ENCODE assay signal across 13 mouse cellular contexts in the genomic region with DNA sequence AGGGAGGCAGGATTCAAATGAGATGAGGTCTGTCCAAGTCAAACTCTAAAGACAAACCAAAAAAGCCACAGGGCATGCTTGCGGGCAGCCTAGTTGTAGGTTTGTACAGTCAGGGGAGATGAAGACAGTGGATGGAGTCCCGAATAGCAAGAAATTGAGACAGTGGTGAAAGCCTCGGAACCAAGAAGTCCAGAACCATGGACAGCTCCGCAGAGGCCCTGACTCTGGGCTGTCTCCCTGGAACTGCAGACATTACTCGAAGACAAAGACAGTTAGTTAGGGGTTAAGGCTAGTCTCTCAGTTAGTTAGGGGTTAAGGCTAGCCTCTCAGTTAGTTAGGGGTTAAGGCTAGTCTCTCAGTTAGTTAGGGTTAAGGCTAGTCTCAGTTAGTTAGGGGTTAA. TPM values are rescaled to one million over a fixed set of nuclear protein-coding genes. Genes with fewer than 3 reads are reported as not detected.
A peak's percentile ranks its signal among the peaks of the same experiment; 100 is the strongest.
DNase-seq lines count a peak whose midpoint lies in the region; ATAC-seq and TF ChIP-seq lines count a peak whose summit lies in the region.
"Had no signal": no experiment of that assay in that cellular context is flagged by ENCODE, and none has a peak within 500 bp of the region (broad histone marks: within the 10 kb centered on the region; RNA-seq: fewer than 3 reads in every experiment).

No protein-coding gene starts in this region.

- no peaks in the 10 kb centered on the region for H3K9me3 ChIP-seq in liver, embryonic 12.5 days (replicated peaks)
- H3K9me3 ChIP-seq in MEL (replicated peaks; ENCODE audit: insufficient read depth, low read length) = no peaks in the 10 kb centered on the region
- no peaks in the 10 kb centered on the region for H3K9me3 ChIP-seq in limb, embryonic 14.5 days (ENCODE audit: control insufficient read depth, low read length)
- no peaks in the 10 kb centered on the region for H3K9me3 ChIP-seq in forebrain, embryonic 13.5 days (replicated peaks)
- H3K9me3 ChIP-seq: embryonic facial prominence, embryonic 13.5 days had no signal

- ATAC-seq in liver, embryonic 12.5 days = no peak
- ATAC-seq in limb, embryonic 14.5 days (ENCODE audit: low FRiP score, low read depth) = no peak
- no peak for ATAC-seq in forebrain, embryonic 13.5 days
- ATAC-seq: intestine, postnatal 0 days had no signal

- no peak for TF ChIP-seq EP300 in MEL (IDR thresholded peaks at IDR 0.05; ENCODE audit: low read depth in 1 of 2, low read length in 2 of 2)

- H3K79me2 ChIP-seq in MEL (ENCODE audit: control insufficient read depth, insufficient read depth, low read length, poor library complexity) = no peaks in the 10 kb centered on the region

- no peak overlapping the region for H3K27ac ChIP-seq in liver, embryonic 12.5 days
- no peak overlapping the region for H3K27ac ChIP-seq in MEL (ENCODE audit: control insufficient read depth, low read depth, low read length)
- no peak overlapping the region for H3K27ac ChIP-seq in limb, embryonic 14.5 days (replicated peaks; ENCODE audit: low read depth, low read length)
- H3K27ac ChIP-seq in forebrain, embryonic 13.5 days = no peak overlapping the region
- no peak overlapping the region for H3K27ac ChIP-seq in left cerebral cortex, adult 2 months
- H3K27ac ChIP-seq: embryonic facial prominence, embryonic 13.5 days had no signal

- H3K36me3 ChIP-seq in liver, embryonic 12.5 days = peaks cover 9% of the 10 kb centered on the region
- no peaks in the 10 kb centered on the region for H3K36me3 ChIP-seq in MEL (ENCODE audit: control insufficient read depth in 1 of 2, insufficient read depth in 2 of 2, low read length in 2 of 2)
- H3K36me3 ChIP-seq in limb, embryonic 14.5 days (ENCODE audit: control insufficient read depth, insufficient read depth, low read length) = 0 out of 2 replicates have a peak, but pooled peaks cover 5% of the 10 kb centered on the region
- peaks cover 23% of the 10 kb centered on the region; the same call in 1 of the 2 replicates for H3K36me3 ChIP-seq in forebrain, embryonic 13.5 days (ENCODE audit: poor library complexity, severe bottlenecking)

- no peaks in the 10 kb centered on the region for H3K27me3 ChIP-seq in liver, embryonic 12.5 days (replicated peaks)
- H3K27me3 ChIP-seq in MEL (ENCODE audit: control insufficient read depth in 1 of 2, insufficient read depth in 2 of 2, low read length in 2 of 2) = no peaks in the 10 kb centered on the region
- no peaks in the 10 kb centered on the region for H3K27me3 ChIP-seq in limb, embryonic 14.5 days (ENCODE audit: control insufficient read depth, insufficient read depth, low read length)
- H3K27me3 ChIP-seq in forebrain, embryonic 13.5 days = no peaks in the 10 kb centered on the region
- H3K27me3 ChIP-seq: embryonic facial prominence, embryonic 13.5 days had no signal

- peak; percentile 62 for DNase-seq in adrenal gland, postnatal 10 days
- no peak for DNase-seq in adrenal gland, adult 8-10 months
- DNase-seq in liver = peak; percentile 23
- peak; percentile 46 for DNase-seq in MEL (ENCODE audit: low read depth, low spot score)
- DNase-seq in limb, embryonic 14.5 days (ENCODE audit: low spot score) = peak; percentile 63
- DNase-seq in left cerebral cortex, adult 2 months (ENCODE audit: extremely low spot score in 1 of 2, low spot score in 2 of 2) = no peak
- DNase-seq: gastrocnemius, postnatal 25 days had no signal

- TF ChIP-seq RAD21 in MEL (IDR thresholded peaks at IDR 0.05; ENCODE audit: low read depth, low read length) = no peak

- no peaks in the 10 kb centered on the region for H3K4me1 ChIP-seq in liver, embryonic 12.5 days
- no peaks in the 10 kb centered on the region for H3K4me1 ChIP-seq in MEL (ENCODE audit: control insufficient read depth in 1 of 2, insufficient read depth in 2 of 2, low read length in 2 of 2)
- H3K4me1 ChIP-seq in limb, embryonic 14.5 days (ENCODE audit: control insufficient read depth, insufficient read depth, low read length) = no peaks in the 10 kb centered on the region
- H3K4me1 ChIP-seq in forebrain, embryonic 13.5 days = no peaks in the 10 kb centered on the region
- H3K4me1 ChIP-seq: embryonic facial prominence, embryonic 13.5 days had no signal

- no peak for TF ChIP-seq POLR2A in MEL (IDR thresholded peaks at IDR 0.05; ENCODE audit: control insufficient read depth in 1 of 2, insufficient read depth in 1 of 2, low read depth in 1 of 2, low read length in 2 of 2, poor library complexity in 1 of 2)
- TF ChIP-seq POLR2A in limb, embryonic 14.5 days (IDR thresholded peaks at IDR 0.05; ENCODE audit: borderline replicate concordance, extremely low read depth, insufficient read depth, insufficient read length) = no peak

- no peak overlapping the region for H3K4me2 ChIP-seq in liver, embryonic 12.5 days
- no peak overlapping the region for H3K4me2 ChIP-seq in limb, embryonic 14.5 days (replicated peaks; ENCODE audit: low read depth, low read length, severe bottlenecking)
- no peak overlapping the region for H3K4me2 ChIP-seq in forebrain, embryonic 13.5 days
- H3K4me2 ChIP-seq: embryonic facial prominence, embryonic 13.5 days; midbrain, embryonic 11.5 days had no signal

- no peak overlapping the region for H3K9ac ChIP-seq in liver, embryonic 12.5 days
- H3K9ac ChIP-seq in MEL (ENCODE audit: control insufficient read depth, low read depth, low read length, poor library complexity, severe bottlenecking) = no peak overlapping the region
- no peak overlapping the region for H3K9ac ChIP-seq in limb, embryonic 14.5 days (ENCODE audit: low read depth, low read length, severe bottlenecking)
- H3K9ac ChIP-seq in forebrain, embryonic 13.5 days = no peak overlapping the region
- H3K9ac ChIP-seq: embryonic facial prominence, embryonic 13.5 days had no signal

- no peak for TF ChIP-seq CTCF in MEL (IDR thresholded peaks at IDR 0.05 in 2 of 3, conservative IDR thresholded peaks at IDR 0.05 in 1 of 3; ENCODE audit: control insufficient read depth in 1 of 3, insufficient read depth in 1 of 3, low read depth in 2 of 3, low read length in 3 of 3, poor library complexity in 1 of 3, severe bottlenecking in 1 of 3)
- no peak for TF ChIP-seq CTCF in left cerebral cortex, adult 2 months (IDR thresholded peaks at IDR 0.05)

- intact Hi-C loops in left cerebral cortex, adult 2 months (cut with DNase I) = no loop called here

- no peak overlapping the region for H3K4me3 ChIP-seq in liver, embryonic 12.5 days
- H3K4me3 ChIP-seq in MEL (ENCODE audit: control insufficient read depth in 1 of 2, insufficient read depth in 1 of 2, low read depth in 2 of 2, low read length in 2 of 2) = no peak overlapping the region
- H3K4me3 ChIP-seq in limb, embryonic 14.5 days (replicated peaks; ENCODE audit: low read length) = no peak overlapping the region
- no peak overlapping the region for H3K4me3 ChIP-seq in forebrain, embryonic 13.5 days
- H3K4me3 ChIP-seq in left cerebral cortex, adult 2 months = no peak overlapping the region
- H3K4me3 ChIP-seq: embryonic facial prominence, embryonic 13.5 days had no signal

- 45% methylated on average over 5 of the region's 5 CpGs for WGBS in liver, embryonic 12.5 days (ENCODE audit: insufficient replicate concordance)
- 45% methylated on average over 5 of the region's 5 CpGs for WGBS in limb, embryonic 14.5 days
- 57% methylated on average over 5 of the region's 5 CpGs for WGBS in forebrain, embryonic 13.5 days

RNA-seq across cellular contexts. Expression of a gene that starts 13.0 kb away (rescaled TPM):
- total RNA-seq in adrenal gland, postnatal 10 days (2021) = 10 to 100 TPM in 1 of 2 experiments, 1 to 10 TPM in 1; 5.7 to 10.6 TPM
- 10 to 100 TPM in 2 of 4 experiments, 1 to 10 TPM in 2; 5.7 to 12.7 (median 10.7) TPM for total RNA-seq in adrenal gland, adult 8-10 months (2022)
- polyA plus RNA-seq in liver, embryonic 12.5 days (2016; fragmentation: Nextera tagmentation; extraction: Ambion mirVana) = 7.0 TPM in 2 replicates
- 0.81 and 1.7 TPM in 2 replicates for total RNA-seq in MEL (2012; rRNA removed)
- polyA plus RNA-seq in MEL (2012; ENCODE audit: insufficient read depth in 1 of 2, insufficient read length in 2 of 2, low read depth in 1 of 2, low replicate concordance in 2 of 2, missing spikeins in 1 of 2) = 1 to 10 TPM in 1 of 2 experiments, not detected in 1; 1.9 TPM
- 7.9 and 8.9 TPM in 2 replicates for polyA plus RNA-seq in limb, embryonic 14.5 days (2012; rRNA removed)
- polyA plus RNA-seq in limb, embryonic 14.5 days (2014; fragmentation: Nextera tagmentation; extraction: Ambion mirVana) = 18.9 and 23.8 TPM in 2 replicates
- 48.1 and 54.7 TPM in 2 replicates for polyA plus RNA-seq in forebrain, embryonic 13.5 days (2015; fragmentation: Nextera tagmentation; extraction: Ambion mirVana)
- 10 to 100 TPM; 16.9 to 19.1 TPM for total RNA-seq in left cerebral cortex, adult 2 months (2021)

RNA-seq across cellular contexts. Expression of a gene that starts 23.6 kb away (rescaled TPM):
- total RNA-seq in adrenal gland, postnatal 10 days (2021) = under 1 TPM in 1 of 2 experiments, not detected in 1; 0.42 TPM
- total RNA-seq in adrenal gland, adult 8-10 months (2022) = not detected
- not detected in 2 replicates for polyA plus RNA-seq in liver, embryonic 12.5 days (2016; fragmentation: Nextera tagmentation; extraction: Ambion mirVana)
- total RNA-seq in MEL (2012; rRNA removed) = not detected in 2 replicates
- polyA plus RNA-seq in MEL (2012; ENCODE audit: insufficient read depth in 1 of 2, insufficient read length in 2 of 2, low read depth in 1 of 2, low replicate concordance in 2 of 2, missing spikeins in 1 of 2) = not detected
- 0.12 and 0.19 TPM in 2 replicates for polyA plus RNA-seq in limb, embryonic 14.5 days (2012; rRNA removed)
- 0.17 and 0.25 TPM in 2 replicates for polyA plus RNA-seq in limb, embryonic 14.5 days (2014; fragmentation: Nextera tagmentation; extraction: Ambion mirVana)
- not detected in 2 replicates for polyA plus RNA-seq in forebrain, embryonic 13.5 days (2015; fragmentation: Nextera tagmentation; extraction: Ambion mirVana)
- not detected for total RNA-seq in left cerebral cortex, adult 2 months (2021)
- total RNA-seq: gastrocnemius, postnatal 25 days; left cerebral cortex, postnatal 14 days had no signal
- polyA plus RNA-seq: embryonic facial prominence, embryonic 13.5 days; intestine, postnatal 0 days; midbrain, embryonic 11.5 days had no signal

RNA-seq across cellular contexts. Expression of a gene that starts 31.8 kb away (rescaled TPM):
- total RNA-seq in adrenal gland, postnatal 10 days (2021) = 10 to 100 TPM in 1 of 2 experiments, 1 to 10 TPM in 1; 6.6 to 14.2 TPM
- total RNA-seq in adrenal gland, adult 8-10 months (2022) = 1 to 10 TPM in 3 of 4 experiments, under 1 TPM in 1; 0.87 to 2.2 (median 1.5) TPM
- 4.6 and 5.0 TPM in 2 replicates for polyA plus RNA-seq in liver, embryonic 12.5 days (2016; fragmentation: Nextera tagmentation; extraction: Ambion mirVana)
- total RNA-seq in MEL (2012; rRNA removed) = 3.8 and 4.3 TPM in 2 replicates
- polyA plus RNA-seq in MEL (2012; ENCODE audit: insufficient read depth in 1 of 2, insufficient read length in 2 of 2, low read depth in 1 of 2, low replicate concordance in 2 of 2, missing spikeins in 1 of 2) = 10 to 100 TPM in 1 of 2 experiments, not detected in 1; 12.9 TPM
- polyA plus RNA-seq in limb, embryonic 14.5 days (2012; rRNA removed) = 8.9 and 11.1 TPM in 2 replicates
- polyA plus RNA-seq in limb, embryonic 14.5 days (2014; fragmentation: Nextera tagmentation; extraction: Ambion mirVana) = 5.2 and 5.5 TPM in 2 replicates
- polyA plus RNA-seq in forebrain, embryonic 13.5 days (2015; fragmentation: Nextera tagmentation; extraction: Ambion mirVana) = 5.7 and 6.2 TPM in 2 replicates
- 1 to 10 TPM; 4.9 to 5.5 TPM for total RNA-seq in left cerebral cortex, adult 2 months (2021)

RNA-seq across cellular contexts. Expression of a gene that starts 47.7 kb away (rescaled TPM):
- 10 to 100 TPM; 24.4 to 26.7 TPM for total RNA-seq in adrenal gland, postnatal 10 days (2021)
- total RNA-seq in adrenal gland, adult 8-10 months (2022) = 10 to 100 TPM; 28.2 to 43.0 (median 31.7) TPM
- polyA plus RNA-seq in liver, embryonic 12.5 days (2016; fragmentation: Nextera tagmentation; extraction: Ambion mirVana) = 21.3 and 22.2 TPM in 2 replicates
- total RNA-seq in MEL (2012; rRNA removed) = 17.8 and 20.7 TPM in 2 replicates
- 10 to 100 TPM in 1 of 2 experiments, not detected in 1; 39.7 TPM for polyA plus RNA-seq in MEL (2012; ENCODE audit: insufficient read depth in 1 of 2, insufficient read length in 2 of 2, low read depth in 1 of 2, low replicate concordance in 2 of 2, missing spikeins in 1 of 2)
- 10.9 and 11.5 TPM in 2 replicates for polyA plus RNA-seq in limb, embryonic 14.5 days (2012; rRNA removed)
- 23.3 and 25.1 TPM in 2 replicates for polyA plus RNA-seq in limb, embryonic 14.5 days (2014; fragmentation: Nextera tagmentation; extraction: Ambion mirVana)
- polyA plus RNA-seq in forebrain, embryonic 13.5 days (2015; fragmentation: Nextera tagmentation; extraction: Ambion mirVana) = 3.8 and 5.4 TPM in 2 replicates
- total RNA-seq in left cerebral cortex, adult 2 months (2021) = 1 to 10 TPM; 4.6 to 5.5 TPM

RNA-seq across cellular contexts. Expression of a gene that starts 49.5 kb away (rescaled TPM):
- total RNA-seq in adrenal gland, postnatal 10 days (2021) = 100 to 1,000 TPM; 113 to 126 TPM
- total RNA-seq in adrenal gland, adult 8-10 months (2022) = 100 to 1,000 TPM; 128 to 155 (median 138) TPM
- 38.0 and 43.1 TPM in 2 replicates for polyA plus RNA-seq in liver, embryonic 12.5 days (2016; fragmentation: Nextera tagmentation; extraction: Ambion mirVana)
- 19.5 and 23.1 TPM in 2 replicates for total RNA-seq in MEL (2012; rRNA removed)
- polyA plus RNA-seq in MEL (2012; ENCODE audit: insufficient read depth in 1 of 2, insufficient read length in 2 of 2, low read depth in 1 of 2, low replicate concordance in 2 of 2, missing spikeins in 1 of 2) = 10 to 100 TPM in 1 of 2 experiments, not detected in 1; 22.1 TPM
- polyA plus RNA-seq in limb, embryonic 14.5 days (2012; rRNA removed) = 120 and 140 TPM in 2 replicates
- 87.4 and 92.7 TPM in 2 replicates for polyA plus RNA-seq in limb, embryonic 14.5 days (2014; fragmentation: Nextera tagmentation; extraction: Ambion mirVana)
- 82.8 and 97.0 TPM in 2 replicates for polyA plus RNA-seq in forebrain, embryonic 13.5 days (2015; fragmentation: Nextera tagmentation; extraction: Ambion mirVana)
- 10 to 100 TPM; 69.9 to 73.6 TPM for total RNA-seq in left cerebral cortex, adult 2 months (2021)

Comparison
In these comparisons a context has a peak if more than half of its experiments do, and no peak if none do; other contexts are left out.
1. DNase-seq: peak in adrenal gland, postnatal 10 days (single experiment), liver (single experiment), MEL (single experiment) and limb, embryonic 14.5 days (single experiment); none in adrenal gland, adult 8-10 months (single experiment) and left cerebral cortex, adult 2 months (0 of 2).